Mouse (Mus musculus): Measurements from ENCODE around the gene Zfp513. TPM values are rescaled to one million over a fixed set of nuclear protein-coding genes. Genes with fewer than 3 reads are reported as not detected.
"Not testable (repeated sequence)": the region's sequence is repeated elsewhere in the genome, so short reads cannot be mapped to it uniquely, and the experiment has no call there.

Gene Zfp513
- 10 to 100 TPM in 1 of 2 experiments, 1 to 10 TPM in 1; 8.2 to 12.1 TPM for total RNA-seq (2021)
- long read RNA-seq, experiment 1, transcript Zfp513-202 (4 exons, 2,228 nt), result major isoform, 19 of 31 reads
- long read RNA-seq, experiment 1, partial matches to known transcripts, result 0 of 31 reads
- long read RNA-seq, experiment 1, other reads (novel, unspliced or antisense), result 12 of 31 reads
- long read RNA-seq, experiment 2, transcript Zfp513-202 (4 exons, 2,228 nt), result major isoform, 14 of 24 reads
- long read RNA-seq, experiment 2, partial matches to known transcripts, result 2 of 24 reads
- long read RNA-seq, experiment 2, other reads (novel, unspliced or antisense), result 7 of 24 reads

- DNase-seq, result peak; percentile 86
Observed at GRCm38 (mm10) chr5:31201742-31202590, at the start of gene Zfp513. Gene Zfp513, minus strand, starts transcription at chr5:31202303.

GRCm38 (mm10) chr5:31251541-31252101, 49.5 kb upstream of the Zfp513 start, which contains the start of gene Krtcap3:
Gene Krtcap3, plus strand, starts transcription at chr5:31251691.
- peak; percentile 24 for DNase-seq

GRCm38 (mm10) chr5:31250716-31251115, 48.6 kb upstream of the Zfp513 start:
- no peak for DNase-seq

DNA sequence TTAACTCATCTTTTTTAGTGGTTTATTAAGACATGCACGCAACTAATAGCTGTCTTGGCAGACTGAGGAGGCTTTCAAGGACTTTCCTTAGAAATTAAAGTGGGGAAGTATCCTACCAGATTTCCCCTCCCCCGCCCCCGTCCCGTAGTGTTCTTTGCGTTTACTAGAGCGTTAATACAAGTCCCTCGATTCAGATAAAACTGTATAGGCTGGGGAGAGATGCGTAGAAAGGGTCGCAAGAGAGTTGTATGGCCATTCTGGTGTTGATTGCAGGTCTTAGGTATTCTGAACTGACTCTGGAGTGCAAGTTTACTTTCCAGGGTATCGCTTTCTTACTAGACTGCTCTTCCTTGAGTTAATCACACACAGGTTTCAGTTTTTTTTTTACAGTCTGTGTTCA, 40.1 kb upstream of the Zfp513 start:
- DNase-seq, result no peak

DNA sequence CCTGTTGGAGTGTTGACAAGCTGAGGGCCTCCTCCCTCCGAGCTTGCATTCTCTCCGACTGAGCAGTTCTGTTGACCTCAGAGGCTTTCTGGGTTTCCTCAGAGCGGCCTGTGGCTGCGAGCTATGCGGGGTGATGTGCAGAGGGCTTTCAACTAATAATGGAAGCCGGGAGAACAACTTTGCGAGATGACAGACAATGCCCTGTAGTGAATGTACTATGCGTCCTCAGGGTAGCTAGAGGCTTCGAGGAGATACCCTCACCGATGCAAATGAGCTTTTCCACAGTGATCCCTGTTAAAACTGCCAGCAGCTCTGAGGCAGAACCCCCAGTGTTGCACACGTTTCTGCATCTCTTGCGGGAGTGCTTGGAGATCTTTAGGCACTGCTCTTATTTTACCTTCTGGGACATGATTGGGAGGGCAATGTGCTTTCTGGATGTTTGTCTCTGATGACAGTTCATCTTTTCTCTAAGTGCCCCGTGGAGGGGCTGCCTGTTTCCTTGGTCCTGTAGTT, 39.5 kb upstream of the Zfp513 start:
- DNase-seq, result no peak

GRCm38 (mm10) chr5:31240637-31241521, 38.8 kb upstream of the Zfp513 start, which contains the start of the genes Nrbp1 and Gm9970:
Gene Nrbp1, plus strand, starts transcription at chr5:31240864.
Gene Gm9970, minus strand, starts transcription at chr5:31241232.
- DNase-seq, result peak; percentile 98

- DNase-seq, result no peak
Observed at GRCm38 (mm10) chr5:31226641-31227040, 24.5 kb upstream of the Zfp513 start.

DNA sequence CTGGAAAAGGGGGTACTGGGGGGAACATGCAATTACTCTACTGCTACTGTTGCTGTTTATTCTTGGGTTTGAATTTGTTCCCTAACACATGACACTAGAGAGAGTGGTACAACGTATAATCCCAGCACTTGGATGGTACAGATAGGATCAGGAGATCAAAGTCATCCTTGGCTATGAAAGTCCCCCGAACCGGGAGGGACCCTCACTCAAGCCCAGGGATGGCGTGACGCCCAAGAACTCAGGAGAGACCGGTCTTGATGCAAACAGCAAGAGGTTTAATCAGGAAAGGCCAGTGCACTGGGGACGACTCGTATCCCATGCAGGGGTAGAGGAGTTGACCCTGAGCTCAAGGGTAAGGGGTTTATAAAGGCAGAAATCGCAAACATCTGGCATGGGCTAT, 20.6 kb upstream of the Zfp513 start:
- no peak for DNase-seq

DNA sequence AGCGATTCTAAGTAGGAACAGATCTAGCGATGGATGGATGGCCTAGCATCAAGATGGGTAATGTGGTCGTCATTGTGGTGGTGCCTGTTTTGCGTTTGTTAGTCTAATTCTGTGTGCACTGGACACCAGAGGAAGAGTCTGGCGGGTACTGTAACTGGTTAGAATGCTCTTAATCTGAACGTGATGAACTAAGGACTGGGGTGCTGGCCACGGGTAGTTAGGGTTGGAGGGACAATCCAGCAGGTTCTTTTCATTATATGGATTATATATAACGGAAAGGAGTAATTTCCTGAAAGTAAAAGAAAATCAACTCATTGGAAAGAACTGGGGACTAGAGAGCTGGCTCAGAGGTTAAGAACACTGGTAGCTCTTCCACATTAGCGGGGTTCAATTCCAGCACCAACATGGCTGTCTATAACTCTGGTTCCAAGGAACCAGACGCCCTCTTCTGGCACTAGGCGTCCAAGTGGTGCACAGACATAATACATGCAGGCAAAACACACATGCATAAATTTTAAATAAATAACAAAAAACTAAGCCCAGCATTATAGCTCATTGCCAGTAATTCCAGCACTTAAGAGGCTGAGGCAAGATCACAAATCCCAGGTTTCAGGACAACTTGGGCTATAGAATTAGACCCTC, 19.3 kb upstream of the Zfp513 start:
- DNase-seq, result no peak

DNA sequence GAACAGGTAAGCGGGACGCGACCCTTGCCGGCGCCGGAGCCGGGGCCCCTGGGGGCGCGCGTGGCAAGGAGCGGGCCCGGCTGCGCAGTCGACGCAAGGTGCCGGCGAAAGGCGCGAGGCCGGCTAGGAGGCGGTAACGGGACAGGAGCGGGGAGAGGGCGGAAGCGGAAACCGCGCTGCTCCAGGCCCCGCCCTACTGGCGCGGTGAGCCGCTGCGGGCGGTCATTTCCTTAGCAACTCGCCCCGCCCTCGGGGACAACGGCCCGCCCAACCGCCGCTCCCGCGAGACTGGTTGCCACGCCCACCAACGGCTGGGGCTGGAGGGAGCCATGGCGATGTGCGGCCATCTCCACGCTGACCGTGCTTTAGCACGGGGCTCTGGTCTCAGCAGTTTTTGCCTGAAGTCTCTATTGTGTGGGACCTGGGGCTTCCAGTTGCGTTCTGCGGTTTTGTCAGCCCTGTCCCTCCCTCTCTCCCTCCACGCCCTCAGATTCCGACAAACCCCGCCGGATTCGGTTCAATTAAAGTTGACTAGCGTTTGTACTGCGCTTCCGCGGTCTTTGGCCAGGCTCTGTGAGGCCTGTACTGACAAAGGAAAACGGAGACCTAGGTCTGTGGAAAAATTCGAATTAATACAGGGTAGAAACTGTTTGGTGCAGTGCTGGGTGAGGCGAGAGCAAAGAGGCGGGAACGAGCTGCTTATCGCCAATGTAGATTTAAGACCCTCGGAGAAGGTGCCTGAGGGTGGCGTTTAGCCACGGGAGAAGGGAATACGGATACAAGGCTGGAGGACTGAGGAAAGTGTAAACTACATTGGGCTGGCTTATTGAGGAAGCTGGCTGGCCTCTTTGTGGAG, 18.6 kb upstream of the Zfp513 start, which contains the start of gene Ppm1g:
Ppm1g (minus strand) TSS at position 240 of the 856 bp plus-strand sequence.
- DNase-seq, result peak; percentile 99

- DNase-seq, result peak; percentile 63
Observed at GRCm38 (mm10) chr5:31219911-31220447, 17.9 kb upstream of the Zfp513 start.

DNA sequence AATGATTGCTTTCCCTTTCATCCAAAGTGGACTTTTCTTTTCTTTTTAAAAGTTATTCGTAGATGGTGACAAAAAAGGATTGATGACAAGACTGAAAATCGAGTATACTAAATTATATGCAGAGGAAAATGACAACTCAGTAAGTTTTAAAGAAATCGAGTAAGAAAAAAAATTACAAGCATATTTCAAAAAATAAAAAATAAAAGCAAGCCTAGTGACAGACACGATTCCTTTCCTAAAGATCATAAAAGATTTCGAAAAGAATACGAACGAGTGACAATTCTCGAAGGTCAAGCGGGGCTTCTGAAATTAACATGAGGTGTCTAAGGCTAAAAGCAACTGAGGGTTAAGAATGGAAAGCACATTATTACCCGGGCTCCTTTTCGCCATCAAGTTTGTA, 17.4 kb upstream of the Zfp513 start:
- no peak for DNase-seq

- no peak for DNase-seq
Observed at GRCm38 (mm10) chr5:31219070-31219469, 17.0 kb upstream of the Zfp513 start.

GRCm38 (mm10) chr5:31218294-31218693, 16.2 kb upstream of the Zfp513 start:
- no peak for DNase-seq

- not testable (repeated sequence) for DNase-seq
Observed at GRCm38 (mm10) chr5:31216554-31216953, 14.5 kb upstream of the Zfp513 start.

- DNase-seq, result no peak
Observed at GRCm38 (mm10) chr5:31204421-31204820, 2.3 kb upstream of the Zfp513 start.

- no peak for DNase-seq
Observed at GRCm38 (mm10) chr5:31203866-31204265, 1.8 kb upstream of the Zfp513 start.

DNA sequence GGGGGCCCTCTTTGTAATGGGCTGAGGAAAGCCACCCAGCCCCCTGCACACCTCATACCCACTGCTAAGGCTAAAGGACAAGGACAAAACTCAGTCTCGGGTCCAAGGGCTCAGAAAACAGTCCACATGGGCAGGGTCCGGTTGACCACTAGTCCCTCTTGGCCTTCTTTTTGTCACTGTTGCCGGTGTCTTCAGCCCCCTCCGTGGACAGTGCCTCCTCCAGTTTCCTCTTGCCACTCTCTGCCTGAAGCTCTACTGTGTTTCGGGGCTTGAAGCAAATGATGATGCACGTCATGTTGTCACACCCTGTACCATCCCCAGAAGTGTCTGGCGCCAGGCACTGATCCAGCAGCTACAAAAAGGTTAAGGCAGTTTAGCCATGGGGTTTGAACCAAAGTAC, 830 bp upstream of the Zfp513 start:
- peak; percentile 4 for DNase-seq

DNA sequence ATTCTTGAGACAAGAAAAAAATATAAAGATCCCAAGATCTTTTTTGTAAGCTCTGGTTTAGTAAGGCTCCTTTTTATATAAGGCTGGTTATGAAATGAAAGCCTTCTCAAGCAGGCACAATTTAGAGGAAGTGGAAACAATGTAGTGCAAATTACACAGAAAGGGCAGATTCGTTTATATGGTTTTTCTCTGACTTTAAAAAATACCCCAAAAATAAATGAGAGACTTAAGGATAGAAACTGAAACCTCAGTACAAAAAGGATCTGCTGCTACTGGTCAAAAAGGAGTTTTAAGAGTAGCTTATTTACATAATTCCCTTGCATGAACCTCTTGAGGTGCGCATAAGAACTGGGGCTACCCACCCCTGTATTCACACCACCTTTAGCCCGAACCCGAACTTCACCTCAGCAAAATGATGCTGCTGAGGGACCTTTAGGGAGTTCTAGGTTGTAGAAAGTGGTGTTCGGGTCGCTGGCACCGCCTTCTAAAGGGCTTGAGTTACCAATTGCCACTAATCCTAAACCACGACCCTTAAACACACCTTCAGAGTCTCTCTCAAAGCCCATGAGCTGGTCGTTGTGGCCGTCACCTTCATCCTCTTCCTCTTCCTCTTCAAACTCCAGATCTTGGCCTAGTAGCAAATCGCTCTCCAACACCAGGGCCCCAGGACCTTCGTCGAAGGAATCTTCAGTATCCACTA, 911 bp downstream of the Zfp513 start:
- no peak for DNase-seq
